ENCODE assay signal across 8 mouse cellular contexts in the genomic region with DNA sequence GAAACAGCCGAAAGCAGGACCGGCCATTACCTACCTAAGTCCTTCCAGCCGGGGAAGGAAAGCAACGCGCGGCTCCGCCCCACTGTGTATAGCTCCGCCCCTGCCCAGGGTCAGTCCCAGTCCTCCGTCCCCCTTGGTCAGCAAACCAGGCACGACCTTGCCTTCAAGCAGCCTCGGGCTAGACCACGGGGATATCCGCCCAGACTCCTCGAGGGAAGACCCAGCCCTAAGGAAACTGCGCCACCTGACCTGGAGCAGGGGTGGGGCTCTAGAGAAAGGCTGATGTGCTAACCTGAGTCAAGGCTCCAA. TPM values are rescaled to one million over a fixed set of nuclear protein-coding genes. Genes with fewer than 3 reads are reported as not detected.
DNase-seq lines count a peak whose midpoint lies in the region; ATAC-seq and TF ChIP-seq lines count a peak whose summit lies in the region.

No protein-coding gene starts in this region.

- H3K9ac ChIP-seq in heart, adult 2 months (ENCODE audit: low read depth, low read length) = peak overlapping the region; percentile 84
- H3K9ac ChIP-seq in neural tube, embryonic 15.5 days (replicated peaks) = peak overlapping the region; percentile 65

- H3K79me2 ChIP-seq in heart, adult 2 months (replicated peaks; ENCODE audit: control insufficient read depth, insufficient read depth, low read length) = no peaks in the 10 kb centered on the region

- peaks cover 29% of the 10 kb centered on the region for H3K4me1 ChIP-seq in heart, adult 2 months (ENCODE audit: control insufficient read depth, insufficient read depth, low read length)
- H3K4me1 ChIP-seq in neural tube, embryonic 15.5 days = peaks cover 96% of the 10 kb centered on the region

- TF ChIP-seq EP300 in heart, adult 2 months (IDR thresholded peaks at IDR 0.05; ENCODE audit: insufficient read depth, low read depth, low read length) = no peak

- H3K27ac ChIP-seq in heart, adult 2 months = peak overlapping the region; percentile 83; the same call in 1 of the 2 replicates
- H3K27ac ChIP-seq in neural tube, embryonic 15.5 days (replicated peaks) = peak overlapping the region; percentile 81

- H3K9me3 ChIP-seq in neural tube, embryonic 15.5 days (replicated peaks) = no peaks in the 10 kb centered on the region

- intact Hi-C loops in heart, adult 2 months (cut with DNase I) = no loop called here

- H3K4me3 ChIP-seq in heart, adult 2 months = peak overlapping the region; percentile 55
- peak overlapping the region; percentile 54 for H3K4me3 ChIP-seq in neural tube, embryonic 15.5 days (replicated peaks)

- peak; percentile 45 for ATAC-seq in neural tube, embryonic 15.5 days (ENCODE audit: low FRiP score)

- H3K4me2 ChIP-seq in neural tube, embryonic 15.5 days = peak overlapping the region; percentile 96

- no peaks in the 10 kb centered on the region for H3K27me3 ChIP-seq in heart, adult 2 months (ENCODE audit: control insufficient read depth, insufficient read depth, low read length)
- no peaks in the 10 kb centered on the region for H3K27me3 ChIP-seq in neural tube, embryonic 15.5 days (replicated peaks)

- no peak for TF ChIP-seq CTCF in heart, adult 2 months (IDR thresholded peaks at IDR 0.05)

- DNase-seq in ovary, adult 18-20 months (ENCODE audit: low spot score) = peak; percentile 61
- no peak for DNase-seq in ovary, postnatal 14 days (ENCODE audit: low spot score)
- peak; percentile 70 to 75 for DNase-seq in cerebellum, postnatal 36 days
- DNase-seq in heart, adult 2 months = peak; percentile 74 to 77
- peak; percentile 94 for DNase-seq in kidney, adult 11 months
- peak; percentile 84 to 89 for DNase-seq in lung, adult 18-20 months
- DNase-seq in frontal cortex, postnatal 25 days (ENCODE audit: low spot score in 2 of 2) = no peak

- 5% methylated on average over 15 of the region's 15 CpGs for WGBS in heart, adult 2 months
- WGBS in neural tube, embryonic 15.5 days = 2% methylated on average over 15 of the region's 15 CpGs

- peak; percentile 46; the same call in 1 of the 2 replicates for TF ChIP-seq POLR2A in heart, adult 2 months (IDR thresholded peaks at IDR 0.05; ENCODE audit: insufficient read depth, low read depth, low read length)

- no peaks in the 10 kb centered on the region; the same call in 1 of the 2 replicates for H3K36me3 ChIP-seq in heart, adult 2 months (ENCODE audit: control insufficient read depth, insufficient read depth, low read length)
- H3K36me3 ChIP-seq in neural tube, embryonic 15.5 days = 0 out of 2 replicates have a peak, but pooled peaks cover 5% of the 10 kb centered on the region

RNA-seq across cellular contexts. Expression of gene Plxnb2, which starts 6.7 kb away (rescaled TPM):
- total RNA-seq in heart, adult 2 months (2021) = 10 to 100 TPM; 75.7 to 93.5 TPM
- 92.3 and 121 TPM in 2 replicates for polyA plus RNA-seq in heart, adult 2 months (2012; rRNA removed)
- polyA plus RNA-seq in neural tube, embryonic 15.5 days (2015; fragmentation: Nextera tagmentation; extraction: Ambion mirVana) = 69.4 and 72.3 TPM in 2 replicates

RNA-seq across cellular contexts. Expression of gene Dennd6b, which starts 22.4 kb away (rescaled TPM):
- 1 to 10 TPM; 8.4 to 9.1 TPM for total RNA-seq in heart, adult 2 months (2021)
- 24.0 and 27.7 TPM in 2 replicates for polyA plus RNA-seq in heart, adult 2 months (2012; rRNA removed)
- polyA plus RNA-seq in neural tube, embryonic 15.5 days (2015; fragmentation: Nextera tagmentation; extraction: Ambion mirVana) = 77.2 and 91.0 TPM in 2 replicates

RNA-seq across cellular contexts. Expression of gene Mapk11, which starts 24.4 kb away (rescaled TPM):
- 1 to 10 TPM; 1.9 to 2.0 TPM for total RNA-seq in heart, adult 2 months (2021)
- polyA plus RNA-seq in heart, adult 2 months (2012; rRNA removed) = 4.7 and 5.2 TPM in 2 replicates
- polyA plus RNA-seq in neural tube, embryonic 15.5 days (2015; fragmentation: Nextera tagmentation; extraction: Ambion mirVana) = 22.5 and 27.5 TPM in 2 replicates

RNA-seq across cellular contexts. Expression of gene Mapk12, which starts 33.4 kb away (rescaled TPM):
- total RNA-seq in heart, adult 2 months (2021) = 10 to 100 TPM; 20.7 to 21.1 TPM
- 30.5 and 43.2 TPM in 2 replicates for polyA plus RNA-seq in heart, adult 2 months (2012; rRNA removed)
- 4.8 and 5.2 TPM in 2 replicates for polyA plus RNA-seq in neural tube, embryonic 15.5 days (2015; fragmentation: Nextera tagmentation; extraction: Ambion mirVana)

RNA-seq across cellular contexts. Expression of gene Ppp6r2, which starts 37.5 kb away (rescaled TPM):
- total RNA-seq in heart, adult 2 months (2021) = 10 to 100 TPM; 66.7 to 79.0 TPM
- polyA plus RNA-seq in heart, adult 2 months (2012; rRNA removed) = 73.2 and 107 TPM in 2 replicates
- 62.8 and 67.7 TPM in 2 replicates for polyA plus RNA-seq in neural tube, embryonic 15.5 days (2015; fragmentation: Nextera tagmentation; extraction: Ambion mirVana)

Comparison
In these comparisons a context has a peak if more than half of its experiments do, and no peak if none do; other contexts are left out.
1. DNase-seq: peak in ovary, adult 18-20 months (single experiment), cerebellum, postnatal 36 days (2 of 2), heart, adult 2 months (2 of 2), kidney, adult 11 months (single experiment) and lung, adult 18-20 months (2 of 2); none in ovary, postnatal 14 days (single experiment) and frontal cortex, postnatal 25 days (0 of 2).